Mouse (Mus musculus): Measurements from ENCODE around the gene Gm3604.

The Gm3604 gene

DNA sequence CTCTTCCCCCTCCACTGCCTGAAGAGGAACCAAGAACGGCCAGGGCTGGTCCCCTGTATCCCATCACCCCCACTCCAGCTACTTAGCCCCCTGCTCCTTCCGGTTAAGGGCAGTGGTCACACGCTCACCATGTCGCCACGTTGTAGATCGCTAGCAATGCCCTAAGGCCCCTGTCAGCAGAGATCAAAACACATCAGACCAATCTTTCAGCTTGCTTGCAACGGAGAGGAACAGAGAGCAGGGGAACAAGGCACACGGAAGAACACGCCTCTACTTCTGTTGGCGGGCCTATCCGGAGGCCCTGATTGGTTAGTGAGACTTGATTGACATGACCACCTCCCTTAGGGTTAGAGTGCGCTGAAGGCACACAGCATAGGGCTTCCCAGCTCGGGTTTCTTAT lies at the start of gene Gm3604:
Gene Gm3604, minus strand, starts transcription at position 226 of the 400 bp plus-strand sequence.
- peak; percentile 84 for DNase-seq (ENCODE audit: low read depth, low spot score)

DNA sequence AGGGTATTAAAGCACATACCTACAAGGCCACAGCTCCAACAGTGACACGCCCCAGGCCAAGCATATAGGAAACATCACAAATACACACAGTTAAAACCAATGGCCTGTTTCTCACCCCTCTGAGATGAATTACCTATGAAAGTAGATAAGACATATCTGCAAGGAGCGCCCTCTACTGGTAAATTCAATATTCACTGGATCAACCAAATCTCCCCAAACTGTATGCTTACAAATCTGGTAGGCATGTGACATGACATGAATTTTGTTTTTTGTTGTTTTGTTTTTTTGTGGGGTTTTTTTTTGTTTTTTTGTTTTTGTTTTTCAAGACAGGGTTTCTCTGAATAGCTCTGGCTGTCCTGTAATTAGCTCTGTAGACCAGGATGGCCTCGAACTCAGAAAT lies 16.2 kb upstream of the Gm3604 start:
- peak; percentile 65 for DNase-seq (ENCODE audit: low read depth, low spot score)

DNA sequence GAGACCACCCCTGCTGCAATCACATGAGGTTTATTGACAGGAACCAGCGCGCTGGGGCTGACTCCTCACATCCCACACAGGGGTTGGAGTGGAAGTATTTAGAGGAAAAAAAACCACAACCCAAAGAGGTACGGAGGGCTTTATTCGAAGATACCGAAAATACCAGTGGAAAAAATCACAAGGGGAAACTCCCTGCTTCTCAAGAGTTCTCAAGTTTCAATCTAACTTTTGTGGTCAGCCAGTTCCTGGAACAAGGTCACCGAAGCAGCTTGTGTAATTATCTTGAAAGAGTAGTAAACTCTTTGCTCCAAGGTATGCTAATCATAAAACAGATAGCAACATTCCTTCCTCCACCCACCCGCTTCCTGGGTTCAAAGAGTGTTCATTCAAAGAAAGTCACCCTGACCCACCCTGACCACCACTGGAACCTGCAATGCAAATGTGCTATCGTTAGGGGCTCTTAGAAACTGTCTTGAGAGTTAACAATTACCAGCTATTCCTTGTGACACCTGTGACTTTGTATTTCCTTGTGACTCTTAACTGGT lies 7.2 kb upstream of the Gm3604 start:
- DNase-seq (ENCODE audit: low read depth, low spot score): peak; percentile 37

DNA sequence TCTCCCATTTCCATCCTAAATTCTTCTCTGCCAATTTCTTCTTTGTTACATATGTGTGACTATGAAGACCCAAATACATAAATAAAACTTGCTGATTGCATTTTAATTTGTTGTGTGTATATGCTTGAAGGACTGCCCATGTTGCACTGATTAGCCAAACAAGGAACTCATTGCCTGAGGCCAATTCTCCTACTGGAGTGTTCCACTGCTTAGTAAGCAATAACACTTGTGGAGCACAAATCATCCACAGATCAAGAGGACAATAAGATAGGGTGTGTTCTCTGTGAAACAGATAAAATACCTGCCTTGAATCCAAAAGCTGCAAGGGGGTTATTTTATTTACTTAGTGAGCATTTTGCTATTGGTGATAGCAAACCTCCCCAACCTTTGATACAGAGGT lies 51.2 kb downstream of the Gm3604 start:
- DNase-seq (ENCODE audit: low read depth, low spot score): peak; percentile 66

DNA sequence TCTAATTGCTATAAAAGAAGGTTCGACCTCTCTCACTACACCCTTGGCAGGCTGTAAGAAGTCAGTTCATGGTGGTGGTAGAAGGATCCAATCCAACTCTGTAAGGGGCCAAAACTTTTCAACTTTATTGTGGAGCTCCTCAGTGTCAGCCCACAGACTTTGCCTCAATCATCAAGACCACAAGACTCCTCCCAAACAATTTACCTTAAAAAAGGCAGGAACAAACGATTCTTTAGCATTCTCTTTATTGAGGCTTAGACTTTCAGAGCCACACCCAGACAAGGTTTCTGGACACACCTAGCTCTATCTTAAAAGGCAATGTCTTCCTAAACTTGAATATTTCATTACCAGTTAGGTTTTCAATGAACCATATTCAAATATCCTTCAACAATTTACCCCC lies 51.6 kb downstream of the Gm3604 start:
- DNase-seq (ENCODE audit: low read depth, low spot score): peak; percentile 76
